Mouse (Mus musculus): ENCODE measurements around the gene Gm11096.

- TF ChIP-seq CTCF (IDR thresholded peaks at IDR 0.05; ENCODE audit: low read depth, low read length): no peak
- no peak for TF ChIP-seq POLR2A (IDR thresholded peaks at IDR 0.05; ENCODE audit: extremely low read depth, insufficient read depth, low read length)
These were observed 8.4 kb upstream of the Gm11096 start for GRCm38 (mm10) chr17:81433148-81433547.
